Mouse (Mus musculus) myocyte (in vitro differentiated cells): ENCODE data around the gene Kif2b.

ENCODE experiments used
- MAX ChIP-seq: IDR thresholded peaks from one replicate; pipeline ENCODE4 v1.6.1; 2011; ENCODE audit warnings: low read depth, mild to moderate bottlenecking, control low read depth
- MYOD1 ChIP-seq, 3 experiments: IDR thresholded peaks; one replicate each; pipeline ENCODE4 v1.6.1; 2011; ENCODE audit warnings: control low read depth in 2 of 3, low read depth in 2 of 3, mild to moderate bottlenecking in 2 of 3, moderate library complexity in 1 of 3; ENCODE audit not compliant: insufficient read length in 2 of 3, control insufficient read depth in 1 of 3
- POLR2A ChIP-seq: IDR thresholded peaks from one replicate; pipeline ENCODE4 v1.6.1; 2011; ENCODE audit warnings: low read depth, mild to moderate bottlenecking, control low read depth, moderate library complexity; ENCODE audit not compliant: insufficient read length

- TF ChIP-seq MYOD1 (IDR thresholded peaks at IDR 0.05; ENCODE audit: control insufficient read depth in 1 of 3, insufficient read length in 2 of 3, low read depth in 2 of 3): no peak
- no peak for TF ChIP-seq MAX
- TF ChIP-seq POLR2A: no peak
Observed at GRCm38 (mm10) chr11:91577317-91577716, at the start of gene Kif2b.
